Mouse (Mus musculus) frontal cortex, postnatal 10 days (tissue): ENCODE data around the gene Atp8a2.

ENCODE experiments used
- DNase-seq, 2 experiments: peaks; one replicate each; pipeline ENCODE4 v3.0.0; 2022; ENCODE audit warnings: low spot score in 2 of 2, mixed read lengths in 1 of 2

Atp8a2 gene

DNA sequence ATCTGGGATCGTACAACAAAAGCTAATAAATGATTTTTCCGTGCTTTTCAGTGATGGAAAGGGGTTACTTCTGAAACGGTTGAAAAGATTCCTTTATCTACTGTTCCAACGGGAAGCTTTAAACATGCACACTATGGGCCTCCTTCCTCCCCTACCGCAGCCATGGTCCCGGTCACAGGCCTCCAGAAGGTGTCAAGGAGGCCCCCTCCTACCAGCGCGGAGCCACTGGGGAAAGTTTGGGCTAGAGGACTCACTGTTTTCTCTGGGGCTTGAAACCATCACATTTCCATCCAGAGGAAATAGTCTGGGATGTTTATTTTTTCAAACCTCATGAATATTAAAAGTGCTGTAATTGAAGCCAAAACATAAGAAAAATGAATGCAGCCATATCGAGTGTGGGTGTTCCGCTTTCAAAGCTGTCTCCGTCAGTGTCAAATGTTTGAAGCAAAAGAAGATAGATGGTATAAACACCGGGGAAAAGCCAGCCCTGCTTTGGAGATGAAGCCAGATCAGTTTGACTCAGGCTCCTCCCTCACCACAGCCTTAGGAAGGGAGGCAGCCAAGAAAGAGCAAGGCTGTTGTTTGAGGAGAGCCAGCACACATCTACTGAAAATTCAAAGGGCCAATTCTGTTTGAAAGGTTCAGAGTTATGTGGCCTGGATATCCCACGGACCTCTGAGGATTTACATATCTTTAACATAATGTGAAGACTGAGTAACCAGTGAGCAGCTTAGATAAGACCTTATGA lies 481.1 kb downstream of the Atp8a2 start:
- DNase-seq: peak in 1 of 2 experiments; percentile 26

DNA sequence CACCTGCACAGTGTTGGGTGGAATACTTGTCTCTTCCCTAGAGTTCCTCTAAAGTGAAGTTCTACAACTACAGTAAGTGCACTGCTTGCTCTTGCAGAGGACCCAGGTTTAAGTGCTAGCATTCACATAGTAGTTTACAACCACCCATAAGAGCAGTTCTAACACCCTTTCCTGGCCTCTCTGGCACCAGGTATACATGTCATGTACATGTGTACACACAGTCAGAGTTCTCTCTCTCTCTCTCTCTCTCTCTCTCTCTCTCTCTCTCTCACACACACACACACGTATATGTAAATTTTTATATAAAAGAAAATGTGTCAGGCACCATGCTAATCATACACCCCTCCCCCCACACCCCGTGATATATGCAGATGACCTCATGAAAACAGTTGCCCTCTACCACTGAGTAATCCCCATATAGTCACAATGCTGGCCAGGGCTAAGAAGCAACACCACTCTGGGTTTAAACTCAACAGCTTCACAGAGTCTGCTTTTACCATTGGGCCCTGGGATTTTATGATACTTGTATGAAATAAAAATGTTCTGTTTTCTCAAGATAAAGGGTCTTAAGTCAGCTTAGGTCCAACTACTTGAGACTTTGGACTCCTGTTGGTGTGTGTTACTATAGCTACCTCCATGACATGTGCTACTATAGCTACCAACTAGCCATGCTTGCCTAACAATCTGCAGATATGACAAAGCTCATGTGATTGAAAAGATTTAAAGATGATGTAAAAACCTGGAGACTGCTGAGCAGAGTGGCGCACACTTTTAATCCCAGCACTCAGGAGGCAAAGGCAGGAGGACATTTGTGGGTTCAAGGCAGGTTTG lies 487.3 kb downstream of the Atp8a2 start:
- DNase-seq: no peak

DNA sequence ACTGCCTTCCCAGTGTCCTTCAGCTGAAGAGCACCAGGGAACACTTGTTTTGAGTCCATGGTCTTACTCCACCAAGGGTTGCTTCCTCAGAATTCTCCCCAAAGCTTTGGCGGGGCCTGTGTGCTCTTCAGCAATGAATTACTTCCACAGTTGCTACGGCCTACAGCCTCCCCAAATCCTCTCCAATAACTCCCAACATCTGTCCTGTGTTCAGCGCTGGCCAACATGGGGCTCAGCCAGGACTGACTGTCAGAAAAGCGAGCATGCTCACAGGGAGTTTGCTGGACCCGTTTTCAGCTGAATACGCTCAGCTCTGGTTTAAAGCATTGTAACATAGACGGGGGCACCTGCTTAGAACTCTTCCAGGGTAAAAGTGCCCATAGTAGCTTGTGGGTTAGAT lies 489.0 kb downstream of the Atp8a2 start:
- no peak for DNase-seq

- no peak for DNase-seq
Observed at GRCm38 (mm10) chr14:59705326-59706058, 491.5 kb downstream of the Atp8a2 start.

DNA sequence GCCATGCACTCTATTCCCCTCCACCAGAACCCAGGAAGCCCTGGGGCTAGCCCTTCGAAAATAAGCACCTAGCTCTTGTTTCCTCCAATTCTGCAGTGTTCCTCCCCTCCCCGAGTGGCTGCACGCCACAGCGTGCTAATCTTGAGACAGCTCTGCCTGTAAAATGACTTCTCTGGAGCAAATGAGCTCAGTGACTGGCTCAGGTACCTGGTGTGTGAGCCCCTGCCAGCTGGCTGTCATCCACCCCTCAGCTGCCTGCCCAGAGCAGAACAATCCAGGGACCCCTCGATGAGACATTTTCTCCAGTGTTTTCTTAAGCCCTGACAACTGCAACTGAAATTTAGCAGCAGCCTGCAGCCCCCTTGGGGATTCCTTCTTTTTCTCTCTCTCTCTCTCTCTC lies 495.5 kb downstream of the Atp8a2 start:
- no peak for DNase-seq

GRCm38 (mm10) chr14:59695160-59695559 lies 501.8 kb downstream of the Atp8a2 start:
- DNase-seq: no peak

GRCm38 (mm10) chr14:59692164-59692563 lies 504.8 kb downstream of the Atp8a2 start:
- no peak for DNase-seq

DNA sequence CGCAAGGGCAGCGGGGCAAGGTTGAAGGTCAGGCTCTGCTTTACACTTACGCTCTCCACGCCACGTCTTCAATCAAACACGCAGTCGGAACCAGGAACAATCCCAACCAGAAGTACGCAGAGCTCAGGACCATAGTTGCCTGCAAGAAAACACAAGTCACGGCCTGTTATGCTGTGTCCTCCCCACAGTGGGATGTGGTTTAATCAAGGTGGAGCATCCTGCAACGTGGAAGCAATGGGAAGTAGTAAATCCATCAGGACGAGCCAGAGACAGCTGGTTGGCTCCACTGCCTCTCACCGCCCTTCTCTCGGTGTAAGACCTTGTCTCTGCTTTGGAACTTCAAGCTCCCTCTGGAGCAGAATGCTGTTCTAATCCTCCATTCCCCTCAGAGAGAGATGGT lies 505.6 kb downstream of the Atp8a2 start:
- no peak for DNase-seq

DNA sequence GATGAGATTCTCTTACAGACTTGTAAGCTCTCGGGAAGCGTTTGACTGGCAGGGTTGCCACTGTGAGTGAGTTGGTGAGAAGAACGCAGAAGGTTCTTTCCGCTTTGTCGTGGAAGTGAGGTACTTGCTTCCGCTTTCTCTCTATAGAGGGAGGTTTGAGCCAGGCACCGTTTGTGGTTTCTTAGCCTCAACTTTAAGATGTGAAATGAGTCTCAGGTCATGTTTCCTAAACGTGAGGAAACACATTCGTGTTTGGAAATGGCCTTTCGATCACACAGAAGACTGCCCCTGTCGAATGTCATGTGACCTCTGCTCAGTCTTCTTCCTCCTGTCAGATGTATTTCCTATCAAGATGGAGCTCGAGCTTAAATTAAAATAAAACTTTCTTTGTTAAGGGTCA lies 506.0 kb downstream of the Atp8a2 start:
- DNase-seq: no peak

- DNase-seq: no peak
Observed at GRCm38 (mm10) chr14:59689596-59689995, 507.4 kb downstream of the Atp8a2 start.

- no peak for DNase-seq
Observed at GRCm38 (mm10) chr14:59686229-59686628, 510.8 kb downstream of the Atp8a2 start.

GRCm38 (mm10) chr14:59685343-59685742 lies 511.6 kb downstream of the Atp8a2 start:
- DNase-seq: no peak

- DNase-seq: no peak
Observed at GRCm38 (mm10) chr14:59681906-59682305, 515.1 kb downstream of the Atp8a2 start.

DNA sequence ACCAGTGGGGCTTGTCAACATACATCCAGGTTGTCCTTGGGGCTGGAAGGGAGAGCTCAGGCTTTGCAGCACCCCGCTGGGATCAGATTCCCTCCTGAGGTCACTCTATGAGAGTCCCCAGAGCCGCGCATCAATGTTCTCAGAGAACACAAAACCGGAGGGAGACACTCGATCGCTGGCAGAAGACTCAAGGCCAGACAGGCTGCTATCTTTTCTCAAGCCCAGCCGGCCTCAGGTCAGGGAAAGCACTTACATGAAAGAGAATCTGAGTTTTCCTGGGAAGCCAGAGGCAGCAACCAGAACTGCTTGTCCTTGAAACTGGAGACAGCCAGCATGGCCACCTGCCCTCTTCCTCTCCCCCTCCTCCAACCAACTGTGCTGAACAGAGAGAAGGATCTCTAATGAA lies 519.4 kb downstream of the Atp8a2 start:
- no peak for DNase-seq

DNA sequence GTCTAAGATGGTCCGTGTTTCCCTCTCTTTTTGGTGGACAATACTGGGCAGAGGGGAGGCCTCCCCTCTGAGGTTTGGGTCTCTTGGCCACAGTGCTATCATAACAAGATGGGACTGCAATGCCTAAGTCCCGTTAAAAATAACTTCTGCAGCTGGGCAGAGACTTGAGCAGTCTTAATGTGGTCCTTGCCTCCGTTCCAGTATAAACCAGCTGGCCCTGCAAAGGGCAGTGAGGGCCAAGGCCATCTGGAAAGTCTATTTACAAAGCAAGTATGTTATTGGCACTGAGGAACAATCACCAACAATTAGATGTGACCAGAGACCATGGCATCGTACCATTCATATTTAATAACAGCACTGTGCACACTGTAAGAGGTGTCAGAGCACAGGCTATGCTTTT lies 521.6 kb downstream of the Atp8a2 start:
- DNase-seq: no peak

DNA sequence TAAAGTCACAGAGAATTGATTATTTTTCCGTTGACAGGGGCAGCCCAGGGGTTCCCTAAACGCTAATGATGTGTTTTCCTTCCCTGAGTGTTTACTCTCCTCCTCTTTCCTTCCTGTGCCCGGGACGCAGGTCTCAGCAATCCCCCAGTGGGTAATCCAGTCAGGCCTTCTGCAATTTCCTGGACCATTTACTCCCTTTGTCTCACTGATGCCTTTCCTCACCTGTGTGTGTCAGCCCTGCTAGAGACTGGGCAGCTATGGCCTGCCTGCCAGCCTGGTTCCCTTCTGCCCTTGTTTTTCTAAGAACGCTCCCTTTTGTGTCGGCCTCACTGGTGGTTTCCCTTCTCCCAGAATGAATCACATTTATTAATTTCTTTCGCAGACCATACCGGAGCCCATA lies 522.4 kb downstream of the Atp8a2 start:
- DNase-seq: no peak

DNA sequence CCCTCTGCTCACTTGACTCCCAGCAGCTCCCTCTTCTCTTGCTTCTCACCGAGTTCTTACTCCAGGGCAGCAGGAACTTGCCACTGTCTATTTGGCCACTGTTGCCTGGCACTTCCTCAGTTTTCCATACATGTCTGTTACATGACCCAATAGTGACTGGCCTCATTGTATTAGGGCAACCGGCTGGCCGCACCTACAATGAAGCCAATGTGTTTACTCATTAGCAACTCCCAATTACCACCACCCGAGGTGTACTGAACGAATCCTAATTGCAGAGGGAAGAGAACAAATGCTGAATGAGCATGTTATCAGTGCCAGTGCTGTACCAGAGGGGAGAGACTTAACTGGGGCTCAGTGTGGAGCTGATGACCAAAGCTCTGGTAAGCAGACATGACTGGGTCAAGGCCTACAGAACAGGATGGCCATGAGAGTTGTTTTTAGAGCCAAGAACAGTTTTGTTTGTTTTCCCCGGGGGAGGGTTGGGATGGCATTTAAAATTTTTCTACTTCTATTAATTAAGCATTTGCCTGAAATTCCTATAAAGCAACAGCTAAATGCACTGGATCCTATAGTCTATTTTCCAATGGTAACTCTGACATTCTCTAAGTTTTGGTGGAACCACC lies 524.0 kb downstream of the Atp8a2 start:
- no peak for DNase-seq

- DNase-seq: no peak
Observed at GRCm38 (mm10) chr14:59657098-59657497, 539.9 kb downstream of the Atp8a2 start.

- no peak for DNase-seq
Observed at GRCm38 (mm10) chr14:59656591-59656990, 540.4 kb downstream of the Atp8a2 start.

DNA sequence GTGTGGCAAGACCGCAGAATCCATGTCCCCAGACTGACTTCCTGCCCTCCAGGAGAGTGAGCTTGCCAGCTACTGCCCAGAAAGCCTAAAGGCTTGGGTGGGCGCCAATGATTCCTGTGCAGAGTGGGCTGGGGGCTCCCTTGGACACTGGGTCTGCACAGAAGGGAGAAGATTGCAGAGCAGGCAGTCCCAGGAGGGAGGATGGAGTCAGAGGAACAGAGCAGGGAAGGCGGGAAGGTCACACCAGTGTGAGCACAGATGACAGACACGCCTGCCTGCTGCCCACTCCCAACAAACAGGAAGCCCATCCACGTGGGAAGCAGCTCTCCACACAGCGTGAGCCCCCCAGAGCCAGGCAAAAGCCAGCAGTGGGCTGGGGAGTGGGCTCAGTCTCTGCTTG lies 547.6 kb downstream of the Atp8a2 start:
- no peak for DNase-seq

DNA sequence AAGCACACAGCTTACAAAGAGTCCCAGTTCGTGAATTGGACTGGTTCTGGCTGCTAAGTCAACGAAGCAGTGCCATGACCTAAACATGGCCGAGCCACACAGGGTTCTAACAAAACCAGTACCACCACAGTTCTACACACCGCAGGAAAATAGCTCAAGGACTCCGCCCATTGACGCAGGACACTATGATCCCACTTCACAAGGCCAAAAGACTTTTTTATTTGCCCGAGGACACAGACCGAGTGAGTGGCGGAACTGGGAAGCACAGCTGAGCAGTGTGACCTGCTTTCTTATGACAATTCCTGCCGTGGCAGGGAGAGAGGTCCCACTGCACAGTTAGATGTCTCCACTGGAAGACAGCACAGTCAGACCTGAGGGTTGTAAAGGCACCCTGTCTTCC lies 548.4 kb downstream of the Atp8a2 start:
- no peak for DNase-seq
